Mouse (Mus musculus) embryonic facial prominence, embryonic 15.5 days (tissue): ENCODE results near the gene Ly6g5b. TPM values are rescaled to one million over a fixed set of nuclear protein-coding genes. Genes with fewer than 3 reads are reported as not detected.

Experiments used
- ATAC-seq: fragments of 200-750 bp; cut with Nextera tagmentation; 2 replicates; pipeline ENCODE4 v1.8.0; 2017; ENCODE audit warnings: low read depth, moderate TSS enrichment; ENCODE audit not compliant: insufficient number of reproducible peaks, low FRiP score, low TSS enrichment
- H3K27ac ChIP-seq: fragments of 300-500 bp; sonication (generic); replicated peaks from 2 replicates; pipeline ENCODE4 v1.5.1; 2015; ENCODE audit warnings: mild to moderate bottlenecking, inconsistent platforms
- H3K27me3 ChIP-seq: fragments of 300-500 bp; sonication (generic); 2 replicates; pipeline ENCODE4 v1.6.1; 2015; ENCODE audit warnings: inconsistent platforms
- H3K36me3 ChIP-seq: fragments of 300-500 bp; sonication (generic); 2 replicates; pipeline ENCODE4 v1.6.1; 2015; ENCODE audit warnings: mild to moderate bottlenecking, inconsistent platforms
- H3K4me1 ChIP-seq: fragments of 300-500 bp; sonication (generic); 2 replicates; pipeline ENCODE4 v1.6.1; 2015; ENCODE audit warnings: inconsistent platforms
- H3K4me2 ChIP-seq: fragments of 300-500 bp; sonication (generic); replicated peaks from 2 replicates; pipeline ENCODE4 v1.6.1; 2015; ENCODE audit warnings: mild to moderate bottlenecking, inconsistent platforms
- H3K4me3 ChIP-seq: fragments of 300-500 bp; sonication (generic); replicated peaks from 2 replicates; pipeline ENCODE4 v1.5.1; 2015; ENCODE audit warnings: mild to moderate bottlenecking, inconsistent platforms
- H3K9ac ChIP-seq: fragments of 300-500 bp; sonication (generic); 2 replicates; pipeline ENCODE4 v1.6.1; 2015; ENCODE audit warnings: inconsistent platforms
- H3K9me3 ChIP-seq: fragments of 300-500 bp; sonication (generic); replicated peaks from 2 replicates; pipeline ENCODE4 v1.6.1; 2016; ENCODE audit warnings: inconsistent platforms
- WGBS: fragments of 180-500 bp; shearing (Covaris S2); methylation state at CpG from one replicate; pipeline ENCODE4 v1.1.7; 2015; 5-methylcytosine and 5-hydroxymethylcytosine counted together
- polyA plus RNA-seq: library from polyadenylated mRNA; unstranded; fragments of >200 nt; fragmentation: Nextera tagmentation; extraction: Ambion mirVana; gene quantifications from 2 replicates; pipeline ENCODE4 v1.2.1, GENCODE M21; 2015

Ly6g5b gene
- polyA plus RNA-seq, 1 experiment from 2014 or later: 1.8 TPM

GRCm38 (mm10) chr17:35076507-35077176, 38.6 kb downstream of the Ly6g5b start, which contains the start of gene Ly6g6e:
TSS of gene Ly6g6e (plus strand) at chr17:35076902.
- Histone ChIP-seq H3K36me3 (no peaks in the 10 kb centered on the region), H3K9me3 (no peaks in the 10 kb centered on the region), H3K4me1 (peaks cover 25% of the 10 kb centered on the region), H3K9ac (no peak within 1 kb of the TSS), H3K27me3 (no peaks in the 10 kb centered on the region), H3K4me3 (peak within 1 kb of the TSS; percentile 10; the same call in 1 of the 2 replicates), H3K27ac (peak within 1 kb of the TSS; percentile 51), H3K4me2 (peak within 1 kb of the TSS; percentile 34)
- 11% methylated on average over 10 of the region's 10 CpGs for WGBS
- ATAC-seq: peak; percentile 47; the same call in 1 of the 2 replicates

- Histone ChIP-seq H3K27ac (no peak overlapping the region), H3K4me2 (no peak overlapping the region), H3K4me3 (no peak overlapping the region), H3K9ac (no peak overlapping the region), H3K27me3 (no peaks in the 10 kb centered on the region), H3K4me1 (peaks cover 34% of the 10 kb centered on the region), H3K9me3 (no peaks in the 10 kb centered on the region), H3K36me3 (no peaks in the 10 kb centered on the region)
- ATAC-seq: no peak
- 43% methylated on average over 17 of the region's 17 CpGs for whole genome bisulfite sequencing
Measured at GRCm38 (mm10) chr17:35074097-35074496, 41.1 kb downstream of the Ly6g5b start.

- Histone ChIP-seq H3K9ac (no peak overlapping the region), H3K27me3 (peaks cover 6% of the 10 kb centered on the region; the same call in 1 of the 2 replicates), H3K9me3 (no peaks in the 10 kb centered on the region), H3K27ac (no peak overlapping the region), H3K4me2 (no peak overlapping the region), H3K4me3 (no peak overlapping the region), H3K36me3 (no peaks in the 10 kb centered on the region), H3K4me1 (peaks cover 18% of the 10 kb centered on the region)
- 74% methylated on average over 9 of the region's 9 CpGs for WGBS
- ATAC-seq: no peak
Measured at GRCm38 (mm10) chr17:35071454-35071853, 43.8 kb downstream of the Ly6g5b start.

GRCm38 (mm10) chr17:35070556-35071229, 44.5 kb downstream of the Ly6g5b start:
- Histone ChIP-seq H3K4me1 (peaks cover 16% of the 10 kb centered on the region), H3K9ac (no peak overlapping the region), H3K4me3 (no peak overlapping the region), H3K9me3 (no peaks in the 10 kb centered on the region), H3K27ac (peak overlapping the region; percentile 44; the same call in 1 of the 2 replicates), H3K36me3 (no peaks in the 10 kb centered on the region), H3K4me2 (no peak overlapping the region), H3K27me3 (peaks cover 10% of the 10 kb centered on the region; the same call in 1 of the 2 replicates)
- 42% methylated on average over 6 of the region's 6 CpGs for WGBS
- no peak for ATAC-seq

GRCm38 (mm10) chr17:35068213-35068914, 46.9 kb downstream of the Ly6g5b start:
- peaks cover 22% of the 10 kb centered on the region; the same call in 1 of the 2 replicates for H3K27me3 ChIP-seq
- no peaks in the 10 kb centered on the region for H3K9me3 ChIP-seq
- ATAC-seq: no peak
- WGBS: 68% methylated on average over 17 of the region's 17 CpGs
- peaks cover 24% of the 10 kb centered on the region for H3K4me1 ChIP-seq
- no peaks in the 10 kb centered on the region for H3K36me3 ChIP-seq
- H3K9ac ChIP-seq: no peak overlapping the region
- H3K27ac ChIP-seq: peak overlapping the region; percentile 51; the same call in 1 of the 2 replicates
- 0 out of 2 replicates have a peak overlapping the region, but pooled peaks have one; percentile 6 for H3K4me3 ChIP-seq
- no peak overlapping the region for H3K4me2 ChIP-seq

GRCm38 (mm10) chr17:35066084-35066483, 49.1 kb downstream of the Ly6g5b start, which contains the start of gene Mpig6b:
TSS of gene Mpig6b (minus strand) at chr17:35066184.
- Histone ChIP-seq H3K27ac (peak within 1 kb of the TSS; percentile 80), H3K9ac (0 out of 2 replicates have a peak within 1 kb of the TSS, but pooled peaks have one; percentile 26), H3K4me3 (peak within 1 kb of the TSS; percentile 41), H3K9me3 (no peaks in the 10 kb centered on the region), H3K4me1 (peaks cover 27% of the 10 kb centered on the region), H3K36me3 (peaks cover 19% of the 10 kb centered on the region), H3K27me3 (peaks cover 22% of the 10 kb centered on the region; the same call in 1 of the 2 replicates), H3K4me2 (peak within 1 kb of the TSS; percentile 54)
- ATAC-seq: no peak
- 52% methylated on average over 10 of the region's 10 CpGs for WGBS

- Histone ChIP-seq H3K27ac (peak within 1 kb of the TSS; percentile 80), H3K4me1 (peaks cover 30% of the 10 kb centered on the region), H3K27me3 (peaks cover 22% of the 10 kb centered on the region; the same call in 1 of the 2 replicates), H3K4me2 (peak within 1 kb of the TSS; percentile 54), H3K9me3 (no peaks in the 10 kb centered on the region), H3K9ac (0 out of 2 replicates have a peak within 1 kb of the TSS, but pooled peaks have one; percentile 26), H3K4me3 (peak within 1 kb of the TSS; percentile 41), H3K36me3 (peaks cover 27% of the 10 kb centered on the region)
- 3% methylated on average over 48 of the region's 48 CpGs for WGBS
- peak; percentile 48; the same call in 1 of the 2 replicates for ATAC-seq
Measured at GRCm38 (mm10) chr17:35064951-35065947, 50.0 kb downstream of the Ly6g5b start, which contains the start of gene Ly6g6c. TSS of gene Ly6g6c (plus strand) at chr17:35065388.

- WGBS: 28% methylated on average over 10 of the region's 10 CpGs
- Histone ChIP-seq H3K36me3 (peaks cover 27% of the 10 kb centered on the region), H3K9me3 (no peaks in the 10 kb centered on the region), H3K4me3 (peak overlapping the region; percentile 41), H3K4me1 (peaks cover 37% of the 10 kb centered on the region), H3K4me2 (peak overlapping the region; percentile 54), H3K27me3 (peaks cover 22% of the 10 kb centered on the region; the same call in 1 of the 2 replicates), H3K9ac (no peak overlapping the region), H3K27ac (peak overlapping the region; percentile 68)
- ATAC-seq: no peak
Measured at GRCm38 (mm10) chr17:35064378-35064877, 50.8 kb downstream of the Ly6g5b start.
